Mouse (Mus musculus): ENCODE measurements around the gene 5330417C22Rik. TPM values are rescaled to one million over a fixed set of nuclear protein-coding genes. Genes with fewer than 3 reads are reported as not detected.
A peak's percentile ranks its signal among the peaks of the same experiment; 100 is the strongest.
"Not testable (repeated sequence)": the region's sequence is repeated elsewhere in the genome, so short reads cannot be mapped to it uniquely, and the experiment has no call there.

5330417C22Rik gene
- total and polyA plus RNA-seq, 2 experiments, result 0.45 to 0.55 TPM

GRCm38 (mm10) chr3:108570813-108571212, 34.5 kb upstream of the 5330417C22Rik start:
- H3K79me2 ChIP-seq (ENCODE audit: control insufficient read depth, insufficient read depth, low read length), result peaks cover 8% of the 10 kb centered on the region; the same call in 1 of the 2 replicates
- WGBS, result 87% methylated on average over 14 of the region's 14 CpGs
- no peak for DNase-seq (ENCODE audit: extremely low read depth, low read depth, low spot score)
- H3K4me3 ChIP-seq (ENCODE audit: insufficient read depth, low read depth, low read length), result no peak overlapping the region
- no peak overlapping the region for H3K27ac ChIP-seq (replicated peaks; ENCODE audit: insufficient read depth, low read depth, low read length)
- no peak for TF ChIP-seq CTCF (IDR thresholded peaks at IDR 0.05; ENCODE audit: low read depth, low read length)
- TF ChIP-seq POLR2A (IDR thresholded peaks at IDR 0.05; ENCODE audit: extremely low read depth, insufficient read depth, low read length), result no peak
- H3K27me3 ChIP-seq (ENCODE audit: control insufficient read depth, insufficient read depth, low read length), result no peaks in the 10 kb centered on the region
- H3K36me3 ChIP-seq (ENCODE audit: control insufficient read depth, insufficient read depth, low read length), result no peaks in the 10 kb centered on the region
- no peak overlapping the region for H3K9ac ChIP-seq (ENCODE audit: low read depth, low read length)
- no peaks in the 10 kb centered on the region for H3K4me1 ChIP-seq (ENCODE audit: control insufficient read depth, insufficient read depth, low read length)

GRCm38 (mm10) chr3:108569636-108570035, 33.3 kb upstream of the 5330417C22Rik start:
- not testable (repeated sequence) for H3K9ac ChIP-seq (ENCODE audit: low read depth, low read length); H3K79me2 ChIP-seq (ENCODE audit: control insufficient read depth, insufficient read depth, low read length); H3K27ac ChIP-seq (replicated peaks; ENCODE audit: insufficient read depth, low read depth, low read length); H3K4me3 ChIP-seq (ENCODE audit: insufficient read depth, low read depth, low read length); H3K36me3 ChIP-seq (ENCODE audit: control insufficient read depth, insufficient read depth, low read length); DNase-seq (ENCODE audit: extremely low read depth, low read depth, low spot score); H3K27me3 ChIP-seq (ENCODE audit: control insufficient read depth, insufficient read depth, low read length); H3K4me1 ChIP-seq (ENCODE audit: control insufficient read depth, insufficient read depth, low read length)
- WGBS, result 35% methylated on average over 3 of the region's 3 CpGs

- DNase-seq (ENCODE audit: extremely low read depth, low read depth, low spot score), result no peak
- H3K27ac ChIP-seq (replicated peaks; ENCODE audit: insufficient read depth, low read depth, low read length), result no peak overlapping the region
- no peaks in the 10 kb centered on the region for H3K36me3 ChIP-seq (ENCODE audit: control insufficient read depth, insufficient read depth, low read length)
- H3K27me3 ChIP-seq (ENCODE audit: control insufficient read depth, insufficient read depth, low read length), result no peaks in the 10 kb centered on the region
- H3K9ac ChIP-seq (ENCODE audit: low read depth, low read length), result no peak overlapping the region
- 0 out of 2 replicates have a peak, but pooled peaks cover 2% of the 10 kb centered on the region for H3K4me1 ChIP-seq (ENCODE audit: control insufficient read depth, insufficient read depth, low read length)
- H3K79me2 ChIP-seq (ENCODE audit: control insufficient read depth, insufficient read depth, low read length), result 0 out of 2 replicates have a peak, but pooled peaks cover 2% of the 10 kb centered on the region
- H3K4me3 ChIP-seq (ENCODE audit: insufficient read depth, low read depth, low read length), result no peak overlapping the region
- no peak for TF ChIP-seq CTCF (IDR thresholded peaks at IDR 0.05; ENCODE audit: low read depth, low read length)
- no peak for TF ChIP-seq POLR2A (IDR thresholded peaks at IDR 0.05; ENCODE audit: extremely low read depth, insufficient read depth, low read length)
- WGBS, result 75% methylated on average over 15 of the region's 15 CpGs
These were observed 31.9 kb upstream of the 5330417C22Rik start for GRCm38 (mm10) chr3:108567990-108568877.

GRCm38 (mm10) chr3:108563309-108563708, 27.0 kb upstream of the 5330417C22Rik start:
- Histone ChIP-seq H3K27ac (replicated peaks; ENCODE audit: insufficient read depth, low read depth, low read length) (peak overlapping the region; percentile 64), H3K79me2 (ENCODE audit: control insufficient read depth, insufficient read depth, low read length) (peaks cover 2% of the 10 kb centered on the region; the same call in 1 of the 2 replicates), H3K9ac (ENCODE audit: low read depth, low read length) (peak overlapping the region; percentile 66), H3K4me1 (ENCODE audit: control insufficient read depth, insufficient read depth, low read length) (peaks cover 6% of the 10 kb centered on the region; the same call in 1 of the 2 replicates), H3K36me3 (ENCODE audit: control insufficient read depth, insufficient read depth, low read length) (peaks cover 9% of the 10 kb centered on the region; the same call in 1 of the 2 replicates), H3K27me3 (ENCODE audit: control insufficient read depth, insufficient read depth, low read length) (no peaks in the 10 kb centered on the region), H3K4me3 (ENCODE audit: insufficient read depth, low read depth, low read length) (peak overlapping the region; percentile 45)
- TF ChIP-seq POLR2A (IDR thresholded peaks at IDR 0.05; ENCODE audit: extremely low read depth, insufficient read depth, low read length) (no peak), CTCF (IDR thresholded peaks at IDR 0.05; ENCODE audit: low read depth, low read length) (peak; percentile 68)
- DNase-seq (ENCODE audit: extremely low read depth, low read depth, low spot score), result peak; percentile 79
- WGBS, result 3% methylated on average over 4 of the region's 4 CpGs

DNA sequence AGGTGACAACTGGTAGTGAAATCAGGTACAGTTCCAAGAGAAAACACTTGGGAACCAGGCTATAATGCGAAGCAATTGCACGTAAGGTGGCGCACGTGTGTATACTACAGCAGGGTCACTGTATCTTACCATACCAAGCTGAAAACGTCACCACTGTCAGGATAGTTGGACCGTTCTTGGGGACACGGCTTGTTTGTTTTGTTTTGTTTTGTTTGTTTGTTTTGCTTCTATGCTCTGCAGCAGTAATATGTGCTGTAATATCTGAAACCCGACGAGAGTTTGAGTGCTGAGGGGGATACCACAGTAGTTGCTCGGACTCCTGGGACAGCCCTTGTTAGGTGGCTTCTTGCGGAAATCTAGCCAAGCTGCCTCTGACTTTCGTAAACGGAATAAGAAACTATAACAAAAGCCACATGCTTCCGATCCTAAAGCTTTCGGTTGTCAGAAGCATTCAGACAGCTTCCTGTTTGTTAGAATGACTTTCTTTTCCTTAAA, 26.5 kb upstream of the 5330417C22Rik start:
- Histone ChIP-seq H3K36me3 (ENCODE audit: control insufficient read depth, insufficient read depth, low read length) (peaks cover 14% of the 10 kb centered on the region; the same call in 1 of the 2 replicates), H3K4me3 (ENCODE audit: insufficient read depth, low read depth, low read length) (peak overlapping the region; percentile 45), H3K4me1 (ENCODE audit: control insufficient read depth, insufficient read depth, low read length) (peaks cover 6% of the 10 kb centered on the region; the same call in 1 of the 2 replicates), H3K27ac (replicated peaks; ENCODE audit: insufficient read depth, low read depth, low read length) (peak overlapping the region; percentile 64), H3K79me2 (ENCODE audit: control insufficient read depth, insufficient read depth, low read length) (peaks cover 2% of the 10 kb centered on the region; the same call in 1 of the 2 replicates), H3K9ac (ENCODE audit: low read depth, low read length) (peak overlapping the region; percentile 66), H3K27me3 (ENCODE audit: control insufficient read depth, insufficient read depth, low read length) (no peaks in the 10 kb centered on the region)
- DNase-seq (ENCODE audit: extremely low read depth, low read depth, low spot score), result no peak
- TF ChIP-seq POLR2A (IDR thresholded peaks at IDR 0.05; ENCODE audit: extremely low read depth, insufficient read depth, low read length) (no peak), CTCF (IDR thresholded peaks at IDR 0.05; ENCODE audit: low read depth, low read length) (no peak)
- 7% methylated on average over 15 of the region's 15 CpGs for WGBS
